Mouse (Mus musculus): ENCODE measurements at regions not wholly inside any gene's neighbourhood (a gene's known extent, or its start where the extent isn't known, plus 50 kb on each side); places are given as distances from the start of the nearest gene placed in this dataset.

- no peak overlapping the region for H3K27ac ChIP-seq (ENCODE audit: insufficient read depth, low read length)
- 88% methylated on average over 4 of the region's 4 CpGs for WGBS
- DNase-seq: no peak
- no peak for TF ChIP-seq CTCF (IDR thresholded peaks at IDR 0.05; ENCODE audit: borderline replicate concordance, insufficient read depth, low read depth, low read length)
- TF ChIP-seq POLR2A (IDR thresholded peaks at IDR 0.05; ENCODE audit: borderline replicate concordance, insufficient read depth, low read length): no peak
- no peaks in the 10 kb centered on the region for H3K4me1 ChIP-seq (ENCODE audit: control insufficient read depth, insufficient read depth, low read length)
- H3K27me3 ChIP-seq (ENCODE audit: control insufficient read depth, insufficient read depth, low read length): no peaks in the 10 kb centered on the region
- no peak overlapping the region for H3K4me3 ChIP-seq (replicated peaks; ENCODE audit: insufficient read depth, low read depth, low read length)
These were observed 489.0 kb downstream of the Rnf144b start for GRCm38 (mm10) chr13:47611439-47611838.

- DNase-seq: no peak
- no peaks in the 10 kb centered on the region for H3K27me3 ChIP-seq (ENCODE audit: control insufficient read depth, insufficient read depth, low read length)
- H3K4me1 ChIP-seq (ENCODE audit: control insufficient read depth, insufficient read depth, low read length): no peaks in the 10 kb centered on the region
- WGBS: 25% methylated on average over 8 of the region's 8 CpGs
- no peak overlapping the region for H3K4me3 ChIP-seq (replicated peaks; ENCODE audit: insufficient read depth, low read depth, low read length)
- TF ChIP-seq POLR2A (IDR thresholded peaks at IDR 0.05; ENCODE audit: borderline replicate concordance, insufficient read depth, low read length) (no peak), CTCF (IDR thresholded peaks at IDR 0.05; ENCODE audit: borderline replicate concordance, insufficient read depth, low read depth, low read length) (no peak)
- no peak overlapping the region for H3K27ac ChIP-seq (ENCODE audit: insufficient read depth, low read length)
These were observed 514.2 kb downstream of the Rnf144b start for GRCm38 (mm10) chr13:47636511-47637103.

GRCm38 (mm10) chr13:47642341-47642740 lies 519.9 kb downstream of the Rnf144b start:
- WGBS: 88% methylated on average over 10 of the region's 10 CpGs
- DNase-seq: no peak
- no peak overlapping the region for H3K27ac ChIP-seq (ENCODE audit: insufficient read depth, low read length)
- H3K27me3 ChIP-seq (ENCODE audit: control insufficient read depth, insufficient read depth, low read length): no peaks in the 10 kb centered on the region
- no peak for TF ChIP-seq POLR2A (IDR thresholded peaks at IDR 0.05; ENCODE audit: borderline replicate concordance, insufficient read depth, low read length)
- no peak for TF ChIP-seq CTCF (IDR thresholded peaks at IDR 0.05; ENCODE audit: borderline replicate concordance, insufficient read depth, low read depth, low read length)
- H3K4me3 ChIP-seq (replicated peaks; ENCODE audit: insufficient read depth, low read depth, low read length): no peak overlapping the region
- H3K4me1 ChIP-seq (ENCODE audit: control insufficient read depth, insufficient read depth, low read length): no peaks in the 10 kb centered on the region

- WGBS: 82% methylated on average over 10 of the region's 10 CpGs
- Histone ChIP-seq H3K27ac (ENCODE audit: insufficient read depth, low read length) (no peak overlapping the region), H3K4me3 (replicated peaks; ENCODE audit: insufficient read depth, low read depth, low read length) (no peak overlapping the region), H3K27me3 (ENCODE audit: control insufficient read depth, insufficient read depth, low read length) (no peaks in the 10 kb centered on the region), H3K4me1 (ENCODE audit: control insufficient read depth, insufficient read depth, low read length) (no peaks in the 10 kb centered on the region)
- no peak for DNase-seq
- TF ChIP-seq POLR2A (IDR thresholded peaks at IDR 0.05; ENCODE audit: borderline replicate concordance, insufficient read depth, low read length): no peak
- no peak for TF ChIP-seq CTCF (IDR thresholded peaks at IDR 0.05; ENCODE audit: borderline replicate concordance, insufficient read depth, low read depth, low read length)
These were observed 522.6 kb downstream of the Rnf144b start for GRCm38 (mm10) chr13:47645081-47645480.

- TF ChIP-seq CTCF (IDR thresholded peaks at IDR 0.05; ENCODE audit: borderline replicate concordance, insufficient read depth, low read depth, low read length) (no peak), POLR2A (IDR thresholded peaks at IDR 0.05; ENCODE audit: borderline replicate concordance, insufficient read depth, low read length) (no peak)
- peak in 1 of 2 experiments; percentile 15 for DNase-seq
- Histone ChIP-seq H3K27ac (ENCODE audit: insufficient read depth, low read length) (no peak overlapping the region), H3K27me3 (ENCODE audit: control insufficient read depth, insufficient read depth, low read length) (no peaks in the 10 kb centered on the region), H3K4me1 (ENCODE audit: control insufficient read depth, insufficient read depth, low read length) (no peaks in the 10 kb centered on the region), H3K4me3 (replicated peaks; ENCODE audit: insufficient read depth, low read depth, low read length) (no peak overlapping the region)
- 20% methylated on average over 5 of the region's 5 CpGs for WGBS
These were observed 525.2 kb downstream of the Rnf144b start for GRCm38 (mm10) chr13:47647693-47648092.

GRCm38 (mm10) chr13:47650093-47650492 lies 527.6 kb downstream of the Rnf144b start:
- no peaks in the 10 kb centered on the region for H3K27me3 ChIP-seq (ENCODE audit: control insufficient read depth, insufficient read depth, low read length)
- H3K4me3 ChIP-seq (replicated peaks; ENCODE audit: insufficient read depth, low read depth, low read length): no peak overlapping the region
- 91% methylated on average over 13 of the region's 13 CpGs for WGBS
- H3K27ac ChIP-seq (ENCODE audit: insufficient read depth, low read length): no peak overlapping the region
- no peaks in the 10 kb centered on the region for H3K4me1 ChIP-seq (ENCODE audit: control insufficient read depth, insufficient read depth, low read length)
- DNase-seq: no peak
- TF ChIP-seq POLR2A (IDR thresholded peaks at IDR 0.05; ENCODE audit: borderline replicate concordance, insufficient read depth, low read length) (no peak), CTCF (IDR thresholded peaks at IDR 0.05; ENCODE audit: borderline replicate concordance, insufficient read depth, low read depth, low read length) (no peak)

GRCm38 (mm10) chr13:47666470-47666869 lies 544.0 kb downstream of the Rnf144b start:
- Histone ChIP-seq H3K4me3 (replicated peaks; ENCODE audit: insufficient read depth, low read depth, low read length) (no peak overlapping the region), H3K27ac (ENCODE audit: insufficient read depth, low read length) (no peak overlapping the region), H3K27me3 (ENCODE audit: control insufficient read depth, insufficient read depth, low read length) (no peaks in the 10 kb centered on the region), H3K4me1 (ENCODE audit: control insufficient read depth, insufficient read depth, low read length) (no peaks in the 10 kb centered on the region)
- 83% methylated on average over 3 of the region's 3 CpGs for WGBS
- DNase-seq: no peak
- no peak for TF ChIP-seq CTCF (IDR thresholded peaks at IDR 0.05; ENCODE audit: borderline replicate concordance, insufficient read depth, low read depth, low read length)
- TF ChIP-seq POLR2A (IDR thresholded peaks at IDR 0.05; ENCODE audit: borderline replicate concordance, insufficient read depth, low read length): no peak

GRCm38 (mm10) chr13:47666956-47667701 lies 544.7 kb downstream of the Rnf144b start:
- 12% methylated on average over 13 of the region's 13 CpGs for WGBS
- TF ChIP-seq CTCF (IDR thresholded peaks at IDR 0.05; ENCODE audit: borderline replicate concordance, insufficient read depth, low read depth, low read length): peak; percentile 81
- TF ChIP-seq POLR2A (IDR thresholded peaks at IDR 0.05; ENCODE audit: borderline replicate concordance, insufficient read depth, low read length): no peak
- Histone ChIP-seq H3K4me3 (replicated peaks; ENCODE audit: insufficient read depth, low read depth, low read length) (no peak overlapping the region), H3K27ac (ENCODE audit: insufficient read depth, low read length) (no peak overlapping the region), H3K27me3 (ENCODE audit: control insufficient read depth, insufficient read depth, low read length) (no peaks in the 10 kb centered on the region), H3K4me1 (ENCODE audit: control insufficient read depth, insufficient read depth, low read length) (no peaks in the 10 kb centered on the region)
- DNase-seq: peak; percentile 80 to 83
